Mouse (Mus musculus): ENCODE data around the gene Sgsm3.

Sgsm3 gene

GRCm38 (mm10) chr15:81027378-81028173 is 50.0 kb downstream of the Sgsm3 start:
- DNase-seq (ENCODE audit: low spot score in 2 of 2), result peak; percentile 79 to 91

GRCm38 (mm10) chr15:81030891-81031425 is 53.4 kb downstream of the Sgsm3 start:
- DNase-seq (ENCODE audit: low spot score in 2 of 2), result no peak

DNA sequence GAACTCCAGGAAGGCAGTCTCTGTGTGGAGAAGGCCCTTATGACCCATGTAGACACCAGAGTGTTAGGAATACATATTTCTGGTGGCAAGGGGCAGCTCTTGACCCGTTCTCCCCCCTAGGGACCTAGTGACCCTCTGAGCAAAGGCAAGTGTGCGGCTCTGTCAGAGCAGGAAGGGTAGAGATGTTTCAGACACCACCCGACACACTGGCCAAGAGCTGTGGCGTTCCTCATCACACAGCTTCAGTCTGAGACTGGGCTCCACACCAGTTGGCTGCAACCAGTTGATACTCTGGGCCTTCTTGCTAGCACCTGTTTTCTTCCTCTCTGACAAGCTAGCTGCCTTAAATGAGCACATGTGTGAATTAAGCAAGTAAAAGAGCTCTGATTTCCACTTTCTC is 54.0 kb downstream of the Sgsm3 start:
- DNase-seq (ENCODE audit: low spot score in 2 of 2), result no peak

DNA sequence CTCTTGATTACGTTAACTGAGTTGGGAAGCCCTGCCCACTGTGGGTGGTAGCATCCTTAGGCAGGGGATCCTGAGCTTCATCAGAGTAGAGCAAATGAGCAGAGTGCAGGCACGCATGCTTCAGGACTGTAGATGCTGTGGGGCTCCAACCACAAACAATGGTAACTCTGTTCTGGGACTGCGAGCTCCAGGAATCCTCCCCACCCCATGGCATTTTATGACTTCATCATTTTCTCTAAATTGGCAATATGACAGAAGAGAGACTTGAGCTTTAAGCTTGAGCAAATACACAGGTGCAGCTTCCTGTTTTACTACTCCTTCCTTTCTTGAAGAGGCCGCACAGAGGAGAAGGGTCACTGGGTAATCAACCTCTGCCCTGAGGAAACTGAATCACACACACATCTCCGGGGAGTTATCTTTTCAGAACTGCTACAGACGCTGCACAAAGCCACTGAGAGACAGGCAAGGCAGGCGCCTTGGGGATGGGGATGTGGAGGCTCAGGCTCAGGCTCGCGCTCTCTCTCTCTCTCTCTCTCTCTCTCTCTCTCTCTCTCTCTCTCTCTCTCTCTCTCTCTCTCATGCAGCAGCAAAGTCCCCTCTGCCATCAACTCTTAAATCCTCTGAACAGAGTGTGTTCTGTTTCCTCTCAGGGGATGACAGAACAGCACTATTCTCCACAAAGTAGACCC is 55.5 kb downstream of the Sgsm3 start:
- peak in 1 of 2 experiments; percentile 62 for DNase-seq (ENCODE audit: low spot score in 2 of 2)

DNA sequence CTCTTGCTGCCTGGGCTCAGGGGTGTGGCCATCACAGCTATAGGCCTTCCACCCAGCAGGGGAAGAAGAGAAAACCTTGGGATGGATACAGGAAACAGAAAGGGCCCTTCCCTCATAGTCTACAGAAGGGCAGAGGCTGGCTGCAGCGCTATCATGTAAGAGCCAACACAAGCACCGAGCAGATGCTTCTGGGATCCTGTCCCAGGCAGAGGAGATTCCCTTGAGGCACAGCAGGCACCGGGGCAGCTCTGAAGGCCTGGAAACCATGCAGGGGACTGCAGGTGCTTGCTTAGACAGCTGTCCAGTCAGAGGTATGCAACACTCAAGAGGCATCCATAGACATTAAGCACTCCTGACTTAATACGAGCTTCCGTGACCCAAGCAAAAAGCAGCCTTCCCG is 56.6 kb downstream of the Sgsm3 start:
- peak in 1 of 2 experiments; percentile 59 for DNase-seq (ENCODE audit: low spot score in 2 of 2)

DNA sequence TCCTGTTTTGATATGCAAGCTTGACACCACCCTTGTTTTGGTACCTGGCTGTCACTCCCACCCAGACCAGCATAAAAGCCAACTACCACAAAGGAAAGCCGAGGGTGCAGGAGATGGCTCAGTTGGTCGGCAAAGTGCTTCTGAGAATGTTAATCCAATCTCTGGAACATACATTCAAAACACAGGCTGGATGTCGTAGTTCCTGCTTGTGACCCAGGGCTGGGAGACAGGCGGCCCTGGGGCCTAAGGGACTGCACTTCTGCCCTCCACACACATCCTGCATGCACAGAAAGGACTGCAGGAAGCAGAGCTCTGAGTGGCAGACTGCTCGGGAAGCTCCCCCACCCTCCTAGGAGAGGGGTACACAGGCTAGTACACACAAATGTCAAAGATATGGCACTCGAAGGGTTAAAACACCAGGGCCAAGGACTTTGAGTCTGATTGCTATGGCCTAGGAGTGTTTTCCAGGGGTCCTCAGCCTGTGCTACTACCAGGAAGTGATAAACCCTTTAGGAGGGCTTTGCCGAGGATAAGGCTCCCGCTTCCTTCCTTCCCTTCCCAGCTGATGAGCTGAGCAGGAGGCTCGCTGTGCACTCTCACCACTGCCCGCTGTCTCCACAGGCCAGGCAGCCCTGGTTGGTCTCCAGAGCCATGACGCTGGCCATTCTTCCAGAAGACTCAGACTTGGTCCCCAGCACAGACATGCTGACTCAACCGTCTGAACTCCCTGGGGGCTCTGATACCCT is 58.0 kb downstream of the Sgsm3 start:
- no peak for DNase-seq (ENCODE audit: low spot score in 2 of 2)

- no peak for DNase-seq (ENCODE audit: low spot score in 2 of 2)
Measured at GRCm38 (mm10) chr15:81038419-81038818, 60.9 kb downstream of the Sgsm3 start.

DNA sequence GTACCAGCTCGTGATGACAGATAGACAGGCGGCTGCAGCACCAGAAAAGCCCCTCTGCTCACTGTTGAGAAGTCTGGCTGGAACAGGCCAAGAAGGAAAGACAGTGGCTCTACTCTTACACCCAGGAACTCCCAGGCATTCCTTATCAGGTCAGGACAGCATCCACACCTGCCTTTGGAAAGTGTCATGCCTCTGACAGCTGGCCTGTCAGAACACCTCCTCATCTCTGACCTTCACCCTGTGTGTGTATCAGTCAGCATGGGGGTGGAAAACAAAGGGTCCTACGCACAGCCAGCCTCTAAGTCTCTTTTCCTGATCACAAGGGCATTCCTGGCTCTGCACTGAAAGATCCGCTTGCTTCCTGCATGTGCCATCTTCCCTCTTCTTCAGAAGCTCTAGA is 64.2 kb downstream of the Sgsm3 start:
- no peak for DNase-seq (ENCODE audit: low spot score in 2 of 2)

GRCm38 (mm10) chr15:81042276-81042931 is 64.8 kb downstream of the Sgsm3 start:
- DNase-seq (ENCODE audit: low spot score in 2 of 2), result peak; percentile 47 to 86

GRCm38 (mm10) chr15:81044446-81044845 is 66.9 kb downstream of the Sgsm3 start:
- peak; percentile 61 to 74 for DNase-seq (ENCODE audit: low spot score in 2 of 2)

GRCm38 (mm10) chr15:81045336-81045735 is 67.8 kb downstream of the Sgsm3 start:
- DNase-seq (ENCODE audit: low spot score in 2 of 2), result peak in 1 of 2 experiments; percentile 49

GRCm38 (mm10) chr15:81046061-81046460 is 68.5 kb downstream of the Sgsm3 start:
- no peak for DNase-seq (ENCODE audit: low spot score in 2 of 2)

DNA sequence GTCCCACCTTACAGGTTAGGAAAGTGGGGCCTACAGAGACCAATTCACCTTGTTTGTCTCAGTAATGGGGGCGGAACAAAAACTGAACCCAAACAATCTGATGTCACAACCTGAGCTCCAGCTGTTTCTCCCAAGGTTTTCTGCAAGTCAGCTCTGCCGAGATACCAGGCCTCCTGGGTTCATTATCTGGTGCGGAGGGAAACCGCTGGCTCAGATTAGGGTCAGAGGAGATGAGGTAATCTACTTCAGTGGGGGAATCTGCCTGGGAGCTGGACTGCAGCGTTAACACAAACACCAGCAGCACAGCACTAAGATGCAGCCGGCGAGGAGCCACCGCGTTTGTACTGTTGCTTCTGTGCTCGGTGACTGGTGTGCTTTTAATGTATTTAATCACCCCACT is 69.9 kb downstream of the Sgsm3 start:
- no peak for DNase-seq (ENCODE audit: low spot score in 2 of 2)

- peak in 1 of 2 experiments; percentile 33 for DNase-seq (ENCODE audit: low spot score in 2 of 2)
Measured at GRCm38 (mm10) chr15:81049401-81050053, 72.0 kb downstream of the Sgsm3 start.

DNA sequence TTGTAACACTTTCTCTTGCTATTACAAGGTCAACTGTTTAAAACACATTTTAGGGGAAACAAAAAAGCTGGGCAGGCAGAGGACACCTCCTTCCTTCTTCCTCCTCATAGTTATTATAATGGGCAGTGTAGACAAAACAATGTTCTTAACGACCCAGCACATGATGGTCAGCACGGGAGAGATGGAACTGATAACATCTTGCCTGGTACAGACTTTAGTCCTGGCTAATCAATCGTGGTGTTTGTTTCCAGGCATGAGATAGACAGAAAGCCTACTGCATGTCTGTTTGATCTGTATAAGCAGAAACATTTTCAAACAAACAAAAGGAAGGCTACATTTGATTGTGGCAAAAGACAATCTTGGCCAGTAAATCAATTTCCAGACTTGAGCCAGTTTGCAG is 72.9 kb downstream of the Sgsm3 start:
- no peak for DNase-seq (ENCODE audit: low spot score in 2 of 2)

DNA sequence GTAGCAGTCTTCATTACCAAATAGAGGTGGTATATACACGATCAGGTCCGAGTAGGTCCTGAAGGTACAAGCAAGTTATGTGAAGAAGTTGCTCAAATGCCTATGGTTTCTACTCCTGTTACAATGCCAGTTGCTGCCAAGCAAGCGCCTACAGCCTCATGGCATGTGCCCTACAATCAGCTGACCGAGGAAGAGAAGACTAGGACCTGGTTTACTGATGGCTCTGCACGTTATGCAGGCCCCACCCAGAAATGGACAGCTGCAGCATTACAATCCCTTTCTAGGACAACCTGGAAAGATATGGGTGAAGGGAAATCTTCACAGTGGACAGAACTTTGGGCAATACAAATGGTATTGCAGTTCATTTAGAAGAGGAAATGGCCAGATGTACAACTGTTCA is 74.9 kb downstream of the Sgsm3 start:
- no peak for DNase-seq (ENCODE audit: low spot score in 2 of 2)

- no peak for DNase-seq (ENCODE audit: low spot score in 2 of 2)
Measured at GRCm38 (mm10) chr15:81055488-81055887, 77.9 kb downstream of the Sgsm3 start.

- no peak for DNase-seq (ENCODE audit: low spot score in 2 of 2)
Measured at GRCm38 (mm10) chr15:81057736-81058135, 80.2 kb downstream of the Sgsm3 start.

- no peak for DNase-seq (ENCODE audit: low spot score in 2 of 2)
Measured at GRCm38 (mm10) chr15:81060975-81061374, 83.4 kb downstream of the Sgsm3 start.
